Mouse (Mus musculus): ENCODE data around the gene Pagr1b.

DNA sequence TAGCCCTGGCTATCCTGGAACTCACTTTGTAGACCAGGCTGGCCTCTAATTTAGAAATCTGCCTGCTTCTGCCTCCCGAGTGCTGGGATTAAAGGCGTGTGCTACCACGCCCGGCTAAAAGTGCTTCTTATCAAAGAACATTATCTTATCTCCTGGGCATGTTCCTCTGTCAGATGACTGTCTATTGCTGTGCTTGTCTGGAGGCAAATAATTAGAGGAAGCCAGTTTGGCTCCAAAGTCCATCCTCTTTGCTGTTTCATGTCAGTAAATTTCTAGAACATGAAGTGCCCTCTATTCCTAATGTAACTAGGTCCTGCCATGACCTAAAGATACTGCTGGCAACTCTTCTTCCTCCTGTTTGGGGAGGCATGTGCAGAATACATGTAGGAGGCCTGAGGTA lies 34.2 kb downstream of the Pagr1b start:
- TF ChIP-seq TBP (IDR thresholded peaks at IDR 0.05; ENCODE audit: low read depth, low read length) (no peak), EP300 (IDR thresholded peaks at IDR 0.05; ENCODE audit: low read depth in 1 of 2, low read length in 2 of 2) (no peak), MAX (IDR thresholded peaks at IDR 0.05; ENCODE audit: low read length) (no peak), ZKSCAN1 (IDR thresholded peaks at IDR 0.05; ENCODE audit: low read depth, low read length) (no peak), E2F4 (IDR thresholded peaks at IDR 0.05; ENCODE audit: borderline replicate concordance, low read depth, low read length) (no peak), RCOR1 (IDR thresholded peaks at IDR 0.05; ENCODE audit: low read depth, low read length) (no peak), CTCF (IDR thresholded peaks at IDR 0.05 in 2 of 3, conservative IDR thresholded peaks at IDR 0.05 in 1 of 3; ENCODE audit: control insufficient read depth in 1 of 3, insufficient read depth in 1 of 3, low read depth in 2 of 3, low read length in 3 of 3, poor library complexity in 1 of 3, severe bottlenecking in 1 of 3) (no peak), MEF2A (IDR thresholded peaks at IDR 0.05; ENCODE audit: extremely low read depth, insufficient replicate concordance, low read depth, low read length, poor library complexity, severe bottlenecking) (no peak)
